Mouse (Mus musculus): ENCODE results near the gene Hunk. TPM values are rescaled to one million over a fixed set of nuclear protein-coding genes. Genes with fewer than 3 reads are reported as not detected.

Hunk gene
- polyA plus RNA-seq, 1 experiment from 2014 or later: 16.6 TPM

- WGBS: 61% methylated on average over 11 of the region's 11 CpGs
- ATAC-seq (ENCODE audit: low FRiP score, low TSS enrichment): peak; percentile 32; the same call in 1 of the 2 replicates
- H3K27me3 ChIP-seq (ENCODE audit: control insufficient read depth, insufficient read depth, low read length): no peaks in the 10 kb centered on the region
These were observed 77.0 kb downstream of the Hunk start for GRCm38 (mm10) chr16:90462728-90463275.

GRCm38 (mm10) chr16:90465154-90465553, 79.3 kb downstream of the Hunk start:
- H3K27me3 ChIP-seq (ENCODE audit: control insufficient read depth, insufficient read depth, low read length): no peaks in the 10 kb centered on the region
- H3K4me1 ChIP-seq (ENCODE audit: control insufficient read depth, insufficient read depth, low read length): no peaks in the 10 kb centered on the region; the same call in 1 of the 2 replicates
- no peak for ATAC-seq (ENCODE audit: low FRiP score, low TSS enrichment)
- 90% methylated on average over 5 of the region's 5 CpGs for WGBS
- no peak overlapping the region for H3K4me3 ChIP-seq (ENCODE audit: low read length)
- peaks cover 34% of the 10 kb centered on the region; the same call in 1 of the 2 replicates for H3K36me3 ChIP-seq (ENCODE audit: control insufficient read depth, insufficient read depth, low read length)
- H3K9me3 ChIP-seq (ENCODE audit: control insufficient read depth, low read length): peaks cover 5% of the 10 kb centered on the region; the same call in 1 of the 2 replicates
- H3K4me2 ChIP-seq (replicated peaks; ENCODE audit: low read depth, low read length): no peak overlapping the region
- H3K27ac ChIP-seq (ENCODE audit: low read depth, low read length): no peak overlapping the region
- H3K9ac ChIP-seq (ENCODE audit: low read depth, low read length): no peak overlapping the region

More at GRCm38 (mm10) chr16:90462728-90463275, 77.0 kb downstream of the Hunk start:
- H3K36me3 ChIP-seq (ENCODE audit: control insufficient read depth, insufficient read depth, low read length): peaks cover 22% of the 10 kb centered on the region; the same call in 1 of the 2 replicates
- no peak overlapping the region for H3K4me2 ChIP-seq (replicated peaks; ENCODE audit: low read depth, low read length)
- H3K9me3 ChIP-seq (ENCODE audit: control insufficient read depth, low read length): peaks cover 5% of the 10 kb centered on the region; the same call in 1 of the 2 replicates
- H3K4me1 ChIP-seq (ENCODE audit: control insufficient read depth, insufficient read depth, low read length): no peaks in the 10 kb centered on the region; the same call in 1 of the 2 replicates
- H3K4me3 ChIP-seq (ENCODE audit: low read length): no peak overlapping the region
- no peak overlapping the region for H3K9ac ChIP-seq (ENCODE audit: low read depth, low read length)
- H3K27ac ChIP-seq (ENCODE audit: low read depth, low read length): no peak overlapping the region

GRCm38 (mm10) chr16:90468286-90468685, 82.5 kb downstream of the Hunk start:
- 94% methylated on average over 5 of the region's 5 CpGs for WGBS
- H3K4me3 ChIP-seq (ENCODE audit: low read length): no peak overlapping the region
- no peak for ATAC-seq (ENCODE audit: low FRiP score, low TSS enrichment)
- peaks cover 45% of the 10 kb centered on the region; the same call in 1 of the 2 replicates for H3K36me3 ChIP-seq (ENCODE audit: control insufficient read depth, insufficient read depth, low read length)
- H3K4me1 ChIP-seq (ENCODE audit: control insufficient read depth, insufficient read depth, low read length): no peaks in the 10 kb centered on the region
- no peaks in the 10 kb centered on the region for H3K27me3 ChIP-seq (ENCODE audit: control insufficient read depth, insufficient read depth, low read length)
- no peak overlapping the region for H3K27ac ChIP-seq (ENCODE audit: low read depth, low read length)
- H3K9ac ChIP-seq (ENCODE audit: low read depth, low read length): no peak overlapping the region
- H3K4me2 ChIP-seq (replicated peaks; ENCODE audit: low read depth, low read length): no peak overlapping the region
- H3K9me3 ChIP-seq (ENCODE audit: control insufficient read depth, low read length): peaks cover 5% of the 10 kb centered on the region; the same call in 1 of the 2 replicates

GRCm38 (mm10) chr16:90475701-90476229, 90.0 kb downstream of the Hunk start:
- WGBS: 64% methylated on average over 16 of the region's 16 CpGs
- Histone ChIP-seq H3K4me1 (ENCODE audit: control insufficient read depth, insufficient read depth, low read length) (no peaks in the 10 kb centered on the region), H3K4me3 (ENCODE audit: low read length) (no peak overlapping the region), H3K27me3 (ENCODE audit: control insufficient read depth, insufficient read depth, low read length) (no peaks in the 10 kb centered on the region), H3K9me3 (ENCODE audit: control insufficient read depth, low read length) (peaks cover 5% of the 10 kb centered on the region; the same call in 1 of the 2 replicates), H3K36me3 (ENCODE audit: control insufficient read depth, insufficient read depth, low read length) (peaks cover 42% of the 10 kb centered on the region), H3K9ac (ENCODE audit: low read depth, low read length) (no peak overlapping the region), H3K27ac (ENCODE audit: low read depth, low read length) (no peak overlapping the region), H3K4me2 (replicated peaks; ENCODE audit: low read depth, low read length) (no peak overlapping the region)
- peak; percentile 74 for ATAC-seq (ENCODE audit: low FRiP score, low TSS enrichment)

GRCm38 (mm10) chr16:90481612-90482011, 95.8 kb downstream of the Hunk start:
- no peak overlapping the region for H3K9ac ChIP-seq (ENCODE audit: low read depth, low read length)
- WGBS: 97% methylated on average over 5 of the region's 5 CpGs
- H3K36me3 ChIP-seq (ENCODE audit: control insufficient read depth, insufficient read depth, low read length): peaks cover 41% of the 10 kb centered on the region
- H3K4me3 ChIP-seq (ENCODE audit: low read length): no peak overlapping the region
- H3K4me2 ChIP-seq (replicated peaks; ENCODE audit: low read depth, low read length): no peak overlapping the region
- H3K4me1 ChIP-seq (ENCODE audit: control insufficient read depth, insufficient read depth, low read length): no peaks in the 10 kb centered on the region
- no peaks in the 10 kb centered on the region for H3K27me3 ChIP-seq (ENCODE audit: control insufficient read depth, insufficient read depth, low read length)
- H3K9me3 ChIP-seq (ENCODE audit: control insufficient read depth, low read length): peaks cover under 1% of the 10 kb centered on the region; the same call in 1 of the 2 replicates
- no peak for ATAC-seq (ENCODE audit: low FRiP score, low TSS enrichment)
- H3K27ac ChIP-seq (ENCODE audit: low read depth, low read length): no peak overlapping the region

- no peaks in the 10 kb centered on the region for H3K4me1 ChIP-seq (ENCODE audit: control insufficient read depth, insufficient read depth, low read length)
- no peak overlapping the region for H3K4me3 ChIP-seq (ENCODE audit: low read length)
- H3K9me3 ChIP-seq (ENCODE audit: control insufficient read depth, low read length): no peaks in the 10 kb centered on the region
- whole genome bisulfite sequencing: 88% methylated on average over 6 of the region's 6 CpGs
- H3K36me3 ChIP-seq (ENCODE audit: control insufficient read depth, insufficient read depth, low read length): peaks cover 47% of the 10 kb centered on the region
- H3K9ac ChIP-seq (ENCODE audit: low read depth, low read length): no peak overlapping the region
- ATAC-seq (ENCODE audit: low FRiP score, low TSS enrichment): no peak
- no peak overlapping the region for H3K4me2 ChIP-seq (replicated peaks; ENCODE audit: low read depth, low read length)
- no peaks in the 10 kb centered on the region for H3K27me3 ChIP-seq (ENCODE audit: control insufficient read depth, insufficient read depth, low read length)
- H3K27ac ChIP-seq (ENCODE audit: low read depth, low read length): no peak overlapping the region
These were observed 97.5 kb downstream of the Hunk start for GRCm38 (mm10) chr16:90483341-90483740.

- no peak overlapping the region for H3K27ac ChIP-seq (ENCODE audit: low read depth, low read length)
- H3K4me2 ChIP-seq (replicated peaks; ENCODE audit: low read depth, low read length): no peak overlapping the region
- no peak overlapping the region for H3K4me3 ChIP-seq (ENCODE audit: low read length)
- peaks cover 49% of the 10 kb centered on the region for H3K36me3 ChIP-seq (ENCODE audit: control insufficient read depth, insufficient read depth, low read length)
- no peak for ATAC-seq (ENCODE audit: low FRiP score, low TSS enrichment)
- no peaks in the 10 kb centered on the region for H3K9me3 ChIP-seq (ENCODE audit: control insufficient read depth, low read length)
- H3K9ac ChIP-seq (ENCODE audit: low read depth, low read length): no peak overlapping the region
- H3K27me3 ChIP-seq (ENCODE audit: control insufficient read depth, insufficient read depth, low read length): no peaks in the 10 kb centered on the region
- H3K4me1 ChIP-seq (ENCODE audit: control insufficient read depth, insufficient read depth, low read length): no peaks in the 10 kb centered on the region
- WGBS: 94% methylated on average over 7 of the region's 7 CpGs
These were observed 99.3 kb downstream of the Hunk start for GRCm38 (mm10) chr16:90485125-90485524.

GRCm38 (mm10) chr16:90485599-90485998, 99.8 kb downstream of the Hunk start:
- Histone ChIP-seq H3K9ac (ENCODE audit: low read depth, low read length) (no peak overlapping the region), H3K4me3 (ENCODE audit: low read length) (no peak overlapping the region), H3K27me3 (ENCODE audit: control insufficient read depth, insufficient read depth, low read length) (no peaks in the 10 kb centered on the region), H3K4me2 (replicated peaks; ENCODE audit: low read depth, low read length) (no peak overlapping the region), H3K9me3 (ENCODE audit: control insufficient read depth, low read length) (no peaks in the 10 kb centered on the region), H3K36me3 (ENCODE audit: control insufficient read depth, insufficient read depth, low read length) (peaks cover 49% of the 10 kb centered on the region), H3K4me1 (ENCODE audit: control insufficient read depth, insufficient read depth, low read length) (no peaks in the 10 kb centered on the region), H3K27ac (ENCODE audit: low read depth, low read length) (no peak overlapping the region)
- ATAC-seq (ENCODE audit: low FRiP score, low TSS enrichment): no peak
- 92% methylated on average over 4 of the region's 4 CpGs for WGBS

GRCm38 (mm10) chr16:90490066-90490465, 104.3 kb downstream of the Hunk start:
- 79% methylated on average over 4 of the region's 4 CpGs for WGBS
- Histone ChIP-seq H3K9ac (ENCODE audit: low read depth, low read length) (no peak overlapping the region), H3K27me3 (ENCODE audit: control insufficient read depth, insufficient read depth, low read length) (no peaks in the 10 kb centered on the region), H3K36me3 (ENCODE audit: control insufficient read depth, insufficient read depth, low read length) (peaks cover 33% of the 10 kb centered on the region; the same call in 1 of the 2 replicates), H3K4me3 (ENCODE audit: low read length) (no peak overlapping the region), H3K4me2 (replicated peaks; ENCODE audit: low read depth, low read length) (no peak overlapping the region), H3K9me3 (ENCODE audit: control insufficient read depth, low read length) (no peaks in the 10 kb centered on the region), H3K4me1 (ENCODE audit: control insufficient read depth, insufficient read depth, low read length) (peaks cover 4% of the 10 kb centered on the region; the same call in 1 of the 2 replicates), H3K27ac (ENCODE audit: low read depth, low read length) (no peak overlapping the region)
- no peak for ATAC-seq (ENCODE audit: low FRiP score, low TSS enrichment)

All from kidney, embryonic 14.5 days (tissue).